Comparison of ENCODE assay signal across 9 mouse cellular contexts in genomic region chr11:100692164-100692616, GRCm38 (mm10). TPM values are rescaled to one million over a fixed set of nuclear protein-coding genes. Genes with fewer than 3 reads are reported as not detected.
DNase-seq lines count a peak whose midpoint lies in the region; TF ChIP-seq lines count a peak whose summit lies in the region.
"Had no signal": no experiment of that assay in that cellular context is flagged by ENCODE, and none has a peak within 500 bp of the region (broad histone marks: within the 10 kb centered on the region; RNA-seq: fewer than 3 reads in every experiment).

TSS of gene Zfp385c (minus strand) at chr11:100692455.

- H3K4me1 ChIP-seq in heart, adult 2 months (ENCODE audit: control insufficient read depth, insufficient read depth, low read length), result no peaks in the 10 kb centered on the region; the same call in 1 of the 2 replicates
- peaks cover 0 to 14% of the 10 kb centered on the region in 2 experiments; a peak in 2 of 4 replicates for H3K4me1 ChIP-seq in ES-E14 (ENCODE audit: control insufficient read depth in 2 of 2, insufficient read depth in 2 of 2, low read length in 2 of 2, poor library complexity in 1 of 2)
- peaks cover 21% of the 10 kb centered on the region for H3K4me1 ChIP-seq in midbrain, embryonic 10.5 days

- no peaks in the 10 kb centered on the region for H3K36me3 ChIP-seq in heart, adult 2 months (ENCODE audit: control insufficient read depth, insufficient read depth, low read length)
- no peaks in the 10 kb centered on the region for H3K36me3 ChIP-seq in ES-E14 (ENCODE audit: control insufficient read depth, insufficient read depth, low read length, poor library complexity, severe bottlenecking)
- H3K36me3 ChIP-seq in midbrain, embryonic 10.5 days, result no peaks in the 10 kb centered on the region

- H3K79me2 ChIP-seq in heart, adult 2 months (replicated peaks; ENCODE audit: control insufficient read depth, insufficient read depth, low read length), result no peaks in the 10 kb centered on the region

- in situ Hi-C loops in ES-E14 (cut with MboI; ENCODE audit: low sequenced_read_pairs in 2 of 2, unreplicated experiment in 2 of 2), result no loop called here

- WGBS in heart, adult 2 months, result 2% methylated on average over 23 of the region's 23 CpGs
- 1% methylated on average over 23 of the region's 23 CpGs for WGBS in midbrain, embryonic 10.5 days

- no peaks in the 10 kb centered on the region for H3K9me3 ChIP-seq in ES-E14 (ENCODE audit: control insufficient read depth, insufficient read depth, low read depth, low read length)
- no peaks in the 10 kb centered on the region for H3K9me3 ChIP-seq in midbrain, embryonic 10.5 days (replicated peaks)

- TF ChIP-seq EP300 in heart, adult 2 months (IDR thresholded peaks at IDR 0.05; ENCODE audit: insufficient read depth, low read depth, low read length), result no peak

- intact Hi-C loops in heart, adult 2 months (cut with DNase I), result no loop called here

- H3K4me3 ChIP-seq in heart, adult 2 months, result peak within 1 kb of the TSS; percentile 9; the same call in 1 of the 2 replicates
- H3K4me3 ChIP-seq in ES-E14 (ENCODE audit: insufficient read depth in 1 of 2, low read depth in 1 of 2, low read length in 2 of 2, poor library complexity in 1 of 2, severe bottlenecking in 1 of 2), result peak within 1 kb of the TSS; percentile 55 to 67
- peak within 1 kb of the TSS; percentile 50 for H3K4me3 ChIP-seq in midbrain, embryonic 10.5 days

- TF ChIP-seq POLR2A in heart, adult 2 months (IDR thresholded peaks at IDR 0.05; ENCODE audit: insufficient read depth, low read depth, low read length), result no peak

- no peak within 1 kb of the TSS for H3K27ac ChIP-seq in heart, adult 2 months
- H3K27ac ChIP-seq in ES-E14 (ENCODE audit: insufficient read depth, low read depth, low read length, poor library complexity, severe bottlenecking), result no peak within 1 kb of the TSS
- H3K27ac ChIP-seq in midbrain, embryonic 10.5 days (replicated peaks), result no peak within 1 kb of the TSS

- DNase-seq in heart, adult 2 months, result no peak
- no peak for DNase-seq in heart, postnatal 4 days
- no peak for DNase-seq in ES-E14 (ENCODE audit: low read depth, low spot score)
- peak; percentile 54 for DNase-seq in induced T-regulatory cell, adult 2 months (ENCODE audit: low read depth)
- DNase-seq in midbrain, embryonic 10.5 days (ENCODE audit: low spot score), result no peak
- no peak for DNase-seq in right cerebral cortex, postnatal 10 days (ENCODE audit: low spot score in 2 of 2)
- DNase-seq in adrenal gland, postnatal 10 days, result no peak
- no peak for DNase-seq in adrenal gland, adult 2 months

- TF ChIP-seq CTCF in heart, adult 2 months (IDR thresholded peaks at IDR 0.05), result no peak

- no peaks in the 10 kb centered on the region for H3K27me3 ChIP-seq in heart, adult 2 months (ENCODE audit: control insufficient read depth, insufficient read depth, low read length)
- H3K27me3 ChIP-seq in midbrain, embryonic 10.5 days (ENCODE audit: low read depth, poor library complexity, severe bottlenecking), result peaks cover 42% of the 10 kb centered on the region

- H3K9ac ChIP-seq in heart, adult 2 months (ENCODE audit: low read depth, low read length), result no peak within 1 kb of the TSS
- no peak within 1 kb of the TSS for H3K9ac ChIP-seq in ES-E14 (ENCODE audit: insufficient read depth, low read depth, low read length, poor library complexity, severe bottlenecking)

TF ChIP-seq in ES-E14, 5 proteins besides CTCF, POLR2A, EP300 and RAD21:
- TF ChIP-seq HCFC1 (IDR thresholded peaks at IDR 0.05; ENCODE audit: borderline replicate concordance, insufficient read depth, low read length) (no peak), ZNF384 (IDR thresholded peaks at IDR 0.05; ENCODE audit: low read depth, low read length) (no peak), ZC3H11A (IDR thresholded peaks at IDR 0.05; ENCODE audit: borderline replicate concordance, low read depth, low read length) (no peak), CHD2 (IDR thresholded peaks at IDR 0.05; ENCODE audit: low read depth, low read length) (no peak), MAFK (IDR thresholded peaks at IDR 0.05; ENCODE audit: insufficient read depth, low read depth, low read length) (no peak)

RNA-seq across cellular contexts. Expression of gene Zfp385c, which starts in this region (rescaled TPM):
- total RNA-seq in heart, adult 2 months (2021), result under 1 TPM; 0.34 to 0.48 TPM
- 0.59 and 0.61 TPM in 2 replicates for polyA plus RNA-seq in heart, adult 2 months (2012; rRNA removed)
- total RNA-seq in heart, postnatal 4 days (2021), result under 1 TPM; 0.56 to 0.60 TPM
- 0.09 and 0.37 TPM in 2 replicates for total RNA-seq in ES-E14 (2012; rRNA removed)
- 0.20 and 0.87 TPM in 2 replicates for polyA plus RNA-seq in midbrain, embryonic 10.5 days (2016; fragmentation: Nextera tagmentation; extraction: Ambion mirVana)
- total RNA-seq in adrenal gland, postnatal 10 days (2021), result under 1 TPM; 0.42 to 0.67 TPM
- under 1 TPM in 1 of 2 experiments, not detected in 1; 0.59 TPM for total RNA-seq in adrenal gland, adult 2 months (2021)
- 0.75 and 0.84 TPM in 2 replicates for polyA plus RNA-seq in adrenal gland, adult 2 months (2012; rRNA removed)
- polyA plus RNA-seq: C2C12 had no signal

Comparison
In these comparisons a context has a peak if more than half of its experiments do, and no peak if none do; other contexts are left out.
1. H3K4me3 ChIP-seq: peak in every context shown above with its lines; median percentile 61 in ES-E14; 50 in midbrain, embryonic 10.5 days; 9 in heart, adult 2 months.